Mouse (Mus musculus): ENCODE results near the gene Gipc1. TPM values are rescaled to one million over a fixed set of nuclear protein-coding genes. Genes with fewer than 3 reads are reported as not detected.

Gipc1 gene
- total and polyA plus RNA-seq, 3 experiments = 21.0 to 25.8 (median 22.6) TPM

GRCm38 (mm10) chr8:83668010-83668916 lies 15.8 kb downstream of the Gipc1 start:
- H3K4me2 ChIP-seq (ENCODE audit: insufficient read depth, low read depth, poor library complexity, severe bottlenecking) = no peak overlapping the region
- no peak overlapping the region for H3K27ac ChIP-seq (ENCODE audit: insufficient read depth, low read depth)
- H3K36me3 ChIP-seq (replicated peaks in 1 of 2; ENCODE audit: control insufficient read depth in 1 of 2, insufficient read depth in 1 of 2, low read length in 1 of 2) = peaks cover 55 to 80% of the 10 kb centered on the region in 2 experiments
- peaks cover 11% of the 10 kb centered on the region for H3K9me3 ChIP-seq (replicated peaks; ENCODE audit: low read length)
- dilution Hi-C loops (cut with MboI; ENCODE audit: extremely low pct_ligation_motif_present, extremely low pct_unique_long_range_greater_than_20kb, low sequenced_read_pairs) = no loop called here
- no peaks in the 10 kb centered on the region for H3K4me1 ChIP-seq (ENCODE audit: control insufficient read depth in 1 of 2, insufficient read depth in 2 of 2)
- in situ Hi-C loops (cut with MboI; ENCODE audit: low pct_ligation_motif_present, low pct_unique_long_range_greater_than_20kb, low sequenced_read_pairs) = no loop called here
- H3K9ac ChIP-seq (ENCODE audit: insufficient read depth, low read depth) = no peak overlapping the region
- DNase-seq (ENCODE audit: extremely low read depth) = no peak
- H3K79me2 ChIP-seq (replicated peaks; ENCODE audit: control insufficient read depth, extremely low read depth, insufficient read depth, poor library complexity, severe bottlenecking) = no peaks in the 10 kb centered on the region
- TF ChIP-seq POLR2A (IDR thresholded peaks at IDR 0.05; ENCODE audit: low read depth, low read length) = no peak
- TF ChIP-seq CTCF (conservative IDR thresholded peaks at IDR 0.05 in 1 of 2, IDR thresholded peaks at IDR 0.05 in 1 of 2; ENCODE audit: low read depth in 2 of 2, low read length in 2 of 2) = peak in 1 of 2 experiments; percentile 57; a peak in 2 of 4 replicates
- TF ChIP-seq JUND (conservative IDR thresholded peaks at IDR 0.05; ENCODE audit: low read depth, low read length) = no peak
- no peak for TF ChIP-seq ETS1 (conservative IDR thresholded peaks at IDR 0.05; ENCODE audit: low read depth, low read length)
- no peak for TF ChIP-seq SMC3 (IDR thresholded peaks at IDR 0.05; ENCODE audit: low read depth, low read length)
- no peak for TF ChIP-seq PAX5 (IDR thresholded peaks at IDR 0.05; ENCODE audit: low read length)
- no peak for TF ChIP-seq IRF4 (IDR thresholded peaks at IDR 0.05; ENCODE audit: low read depth, low read length)
- H3K27me3 ChIP-seq (replicated peaks) = no peaks in the 10 kb centered on the region
- no peak overlapping the region for H3K4me3 ChIP-seq (replicated peaks in 1 of 3; ENCODE audit: low read depth in 2 of 3, low read length in 2 of 3, poor library complexity in 1 of 3)

DNA sequence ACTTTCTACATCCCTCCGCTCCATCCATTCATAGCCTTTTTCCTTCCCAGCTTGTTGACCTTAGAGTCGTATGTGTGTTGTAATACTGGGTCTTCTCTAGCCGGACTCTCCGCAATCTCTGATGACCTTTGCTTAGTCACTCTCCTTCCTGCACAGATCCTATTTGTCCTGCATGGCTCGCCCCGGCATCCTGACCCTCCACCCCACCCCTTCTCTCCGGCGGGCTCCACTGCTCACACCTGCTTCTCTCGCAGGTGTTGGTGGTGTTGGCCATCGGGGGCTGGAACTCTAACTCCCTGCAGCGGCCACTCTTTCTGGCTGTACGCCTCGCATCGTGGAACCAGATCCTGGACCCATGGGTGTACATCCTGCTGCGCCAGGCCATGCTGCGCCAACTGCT lies 16.5 kb downstream of the Gipc1 start:
- Histone ChIP-seq H3K27ac (ENCODE audit: insufficient read depth, low read depth) (no peak overlapping the region), H3K79me2 (replicated peaks; ENCODE audit: control insufficient read depth, extremely low read depth, insufficient read depth, poor library complexity, severe bottlenecking) (no peaks in the 10 kb centered on the region), H3K4me2 (ENCODE audit: insufficient read depth, low read depth, poor library complexity, severe bottlenecking) (no peak overlapping the region), H3K27me3 (replicated peaks) (no peaks in the 10 kb centered on the region), H3K9ac (ENCODE audit: insufficient read depth, low read depth) (no peak overlapping the region), H3K36me3 (replicated peaks in 1 of 2; ENCODE audit: control insufficient read depth in 1 of 2, insufficient read depth in 1 of 2, low read length in 1 of 2) (peaks cover 61 to 82% of the 10 kb centered on the region in 2 experiments), H3K4me1 (ENCODE audit: control insufficient read depth in 1 of 2, insufficient read depth in 2 of 2) (no peaks in the 10 kb centered on the region), H3K9me3 (replicated peaks; ENCODE audit: low read length) (peaks cover 11% of the 10 kb centered on the region), H3K4me3 (replicated peaks in 1 of 3; ENCODE audit: low read depth in 2 of 3, low read length in 2 of 3, poor library complexity in 1 of 3) (no peak overlapping the region)
- no peak for DNase-seq (ENCODE audit: extremely low read depth)
- TF ChIP-seq MYC (IDR thresholded peaks at IDR 0.05; ENCODE audit: low read depth, low read length) = no peak
- no peak for TF ChIP-seq MXI1 (IDR thresholded peaks at IDR 0.05; ENCODE audit: low read depth, low read length)
- TF ChIP-seq IRF4 (IDR thresholded peaks at IDR 0.05; ENCODE audit: low read depth, low read length) = no peak
- TF ChIP-seq UBTF (IDR thresholded peaks at IDR 0.05; ENCODE audit: low read depth, low read length) = no peak
- TF ChIP-seq USF1 (IDR thresholded peaks at IDR 0.05; ENCODE audit: low read depth, low read length) = no peak
- no peak for TF ChIP-seq ZKSCAN1 (IDR thresholded peaks at IDR 0.05; ENCODE audit: borderline replicate concordance, low read depth, low read length)
- TF ChIP-seq RCOR1 (conservative IDR thresholded peaks at IDR 0.05; ENCODE audit: low read depth, low read length) = no peak
- TF ChIP-seq CHD2 (IDR thresholded peaks at IDR 0.05; ENCODE audit: low read length) = no peak
- TF ChIP-seq MAZ (IDR thresholded peaks at IDR 0.05; ENCODE audit: low read depth, low read length) = no peak
- TF ChIP-seq HCFC1 (IDR thresholded peaks at IDR 0.05; ENCODE audit: low read depth, low read length) = no peak
- no peak for TF ChIP-seq USF2 (conservative IDR thresholded peaks at IDR 0.05; ENCODE audit: low read depth, low read length)
- TF ChIP-seq SMC3 (IDR thresholded peaks at IDR 0.05; ENCODE audit: low read depth, low read length) = no peak
- in situ Hi-C loops (cut with MboI; ENCODE audit: low pct_ligation_motif_present, low pct_unique_long_range_greater_than_20kb, low sequenced_read_pairs) (no loop called here), dilution Hi-C loops (cut with MboI; ENCODE audit: extremely low pct_ligation_motif_present, extremely low pct_unique_long_range_greater_than_20kb, low sequenced_read_pairs) (no loop called here)
